Mouse (Mus musculus) monocyte, adult 2 months (primary cell): ENCODE data around the gene Tspan14.

ENCODE experiments used
- DNase-seq, 2 experiments: peaks; one replicate each; pipeline ENCODE4 v3.0.0; 2022; ENCODE audit warnings: low spot score in 2 of 2, low read depth in 1 of 2

The Tspan14 gene

DNA sequence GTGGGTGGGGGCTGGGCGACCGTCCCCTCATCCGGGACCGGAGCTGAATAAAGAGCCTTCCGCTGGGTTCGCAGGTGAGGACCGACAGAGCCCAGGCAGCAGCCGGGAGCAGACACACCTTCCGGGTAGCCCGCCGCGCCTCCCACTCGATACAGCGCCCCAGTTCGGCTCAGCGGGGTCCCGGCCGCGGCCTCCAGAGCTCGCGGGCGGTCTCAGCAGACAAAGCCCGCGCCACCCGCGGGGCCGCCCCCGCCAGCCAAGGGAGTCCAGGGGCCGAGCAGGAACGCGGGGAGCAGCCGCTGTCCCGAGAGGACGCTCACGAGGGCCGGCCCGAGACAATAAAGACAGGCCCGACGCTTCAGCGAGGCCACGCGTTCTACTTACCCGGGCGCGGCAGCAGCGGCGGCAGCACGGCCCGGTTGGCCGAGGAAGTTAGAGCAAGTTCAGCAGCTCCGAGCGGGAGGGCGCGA is at the start of gene Tspan14:
Gene Tspan14 (minus strand): TSS at position 416 of the 470 bp plus-strand sequence.
- no peak for DNase-seq

DNA sequence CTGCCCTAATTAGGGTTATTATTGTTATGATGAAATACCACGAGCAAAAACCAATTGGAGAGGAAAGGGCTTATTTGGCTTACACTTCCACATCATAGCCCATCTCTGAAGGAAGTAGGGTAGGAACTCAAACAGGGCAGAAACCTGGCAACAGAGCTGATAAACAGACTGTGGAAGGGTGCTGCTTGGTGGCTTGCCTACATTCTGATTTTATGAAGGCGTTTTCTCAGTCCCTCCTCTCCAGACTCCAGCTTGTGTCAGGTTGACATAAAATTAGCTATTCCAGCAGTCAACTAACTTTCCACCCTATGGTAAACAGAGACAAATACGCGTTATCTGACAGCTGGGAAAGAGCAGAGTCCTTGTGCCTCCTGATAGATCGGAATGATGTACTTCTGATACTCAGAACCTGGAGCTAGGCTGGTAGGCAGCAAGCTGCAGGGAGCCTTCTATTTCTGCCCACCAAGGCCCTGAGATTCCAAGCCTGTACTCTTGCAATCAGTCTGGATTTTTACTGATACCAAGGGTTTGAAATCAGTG is 48.2 kb upstream of the Tspan14 start:
- no peak for DNase-seq

GRCm38 (mm10) chr14:41013630-41014613 is 47.3 kb upstream of the Tspan14 start, which contains the start of gene Fam213a:
TSS of gene Fam213a (minus strand) at chr14:41013788.
- DNase-seq: peak; percentile 31 to 65

- DNase-seq: no peak
Measured at GRCm38 (mm10) chr14:41013143-41013542, 46.5 kb upstream of the Tspan14 start.

- no peak for DNase-seq
Measured at GRCm38 (mm10) chr14:41011916-41012315, 45.3 kb upstream of the Tspan14 start.

DNA sequence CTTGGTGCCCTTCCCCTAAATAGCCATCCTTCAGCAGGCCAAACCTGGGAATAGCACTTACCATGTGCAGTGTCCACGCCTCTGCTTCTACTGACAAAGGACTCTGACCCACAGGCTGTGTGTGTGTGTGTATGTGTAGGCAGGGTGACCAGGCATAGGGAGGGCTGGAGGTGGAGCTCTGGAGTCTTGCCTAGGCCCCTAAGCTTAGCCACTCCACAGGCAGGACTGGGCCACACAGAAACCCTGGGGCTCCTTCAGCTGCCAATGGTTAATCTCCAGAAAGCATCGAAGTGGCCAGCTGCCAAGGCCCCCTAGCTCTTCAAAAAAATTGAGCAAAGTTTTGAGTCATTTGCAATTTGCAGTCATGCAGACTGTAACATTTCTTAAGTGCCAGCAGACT is 41.5 kb upstream of the Tspan14 start:
- DNase-seq: no peak

- no peak for DNase-seq
Measured at GRCm38 (mm10) chr14:41007641-41008040, 41.0 kb upstream of the Tspan14 start.

- DNase-seq: no peak
Measured at GRCm38 (mm10) chr14:41006899-41007298, 40.3 kb upstream of the Tspan14 start.

GRCm38 (mm10) chr14:41006263-41006662 is 39.7 kb upstream of the Tspan14 start:
- no peak for DNase-seq

DNA sequence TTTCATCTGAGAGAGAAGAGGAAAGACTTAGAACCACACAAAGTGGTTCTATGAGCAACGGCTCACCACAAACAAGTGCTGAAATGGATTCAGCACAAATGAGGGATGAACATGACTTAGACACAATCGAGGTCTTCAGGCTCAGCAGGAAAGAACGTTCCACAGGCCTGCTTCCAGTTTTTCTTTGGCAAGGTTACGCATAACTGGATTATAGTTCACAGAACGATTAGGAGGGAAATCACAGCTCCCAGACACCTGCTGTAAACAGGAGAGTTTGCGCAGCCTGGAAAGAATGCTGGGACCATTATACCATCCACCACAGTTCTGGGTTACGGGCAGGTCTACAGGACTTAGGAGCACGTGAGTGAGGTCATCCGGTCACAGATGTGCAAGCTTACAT is 39.1 kb upstream of the Tspan14 start:
- no peak for DNase-seq

DNA sequence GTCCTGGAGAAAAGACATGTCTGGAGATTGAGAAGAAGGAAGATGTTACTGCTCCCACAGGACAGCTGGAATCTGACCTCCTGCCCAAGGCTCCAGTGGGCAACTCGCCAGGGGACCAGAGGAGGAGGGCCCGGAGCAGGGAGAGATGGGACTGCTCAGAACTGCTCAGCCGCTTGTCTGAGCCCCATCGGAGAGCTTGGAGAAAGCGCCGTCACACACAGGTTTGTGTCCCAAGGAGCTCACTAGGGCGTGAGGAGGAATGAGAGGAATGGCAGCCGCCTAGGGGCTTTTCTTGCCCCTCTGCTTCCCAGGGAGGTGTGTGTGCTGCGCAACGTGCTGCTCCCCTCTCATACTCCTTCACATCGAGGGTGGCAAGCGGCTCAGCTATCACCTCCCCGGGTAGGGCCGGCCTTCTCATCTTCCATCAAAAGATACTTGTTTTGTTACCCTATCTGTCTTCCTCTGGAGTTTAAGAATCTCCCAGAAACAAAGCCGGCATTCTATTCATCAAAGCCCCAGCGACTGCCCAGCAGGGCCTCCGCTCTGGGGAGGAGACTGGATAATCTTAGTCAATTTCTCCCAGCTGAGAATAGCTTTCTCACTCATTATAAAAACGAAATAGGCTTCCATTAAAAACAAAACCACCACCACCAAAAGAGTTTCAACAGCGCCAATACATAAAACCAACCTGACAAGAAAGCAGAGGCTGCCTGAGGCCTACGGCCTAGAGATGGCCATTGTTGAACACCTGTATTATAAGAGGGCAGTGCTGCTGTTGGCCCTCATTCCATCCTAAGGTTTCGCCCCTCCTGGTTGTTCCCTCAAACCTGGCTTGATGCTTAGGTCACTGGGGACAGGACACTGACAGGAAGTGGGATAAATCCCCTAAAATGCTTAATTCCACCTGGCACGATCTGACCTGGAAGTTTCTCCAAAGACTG is 37.9 kb upstream of the Tspan14 start:
- DNase-seq: no peak

DNA sequence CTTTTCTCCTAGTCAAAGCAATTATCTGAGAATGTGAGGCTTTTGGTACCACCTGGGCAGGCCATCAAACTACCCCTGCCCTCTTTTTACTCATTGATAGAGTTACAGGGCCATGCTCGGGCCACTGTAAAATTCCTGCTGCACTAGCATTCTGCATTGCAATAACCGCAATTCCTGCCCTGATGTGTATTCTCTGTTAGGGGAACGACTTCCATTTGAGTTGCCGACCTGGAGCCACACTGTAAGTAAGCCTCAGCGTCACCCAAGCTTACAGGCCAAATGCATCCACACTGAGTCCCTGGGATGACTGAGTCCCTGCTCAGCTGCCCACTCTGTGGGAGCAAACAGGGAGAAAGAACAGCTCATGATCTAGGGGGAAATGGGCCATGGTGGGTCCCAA is 35.0 kb upstream of the Tspan14 start:
- DNase-seq: no peak

DNA sequence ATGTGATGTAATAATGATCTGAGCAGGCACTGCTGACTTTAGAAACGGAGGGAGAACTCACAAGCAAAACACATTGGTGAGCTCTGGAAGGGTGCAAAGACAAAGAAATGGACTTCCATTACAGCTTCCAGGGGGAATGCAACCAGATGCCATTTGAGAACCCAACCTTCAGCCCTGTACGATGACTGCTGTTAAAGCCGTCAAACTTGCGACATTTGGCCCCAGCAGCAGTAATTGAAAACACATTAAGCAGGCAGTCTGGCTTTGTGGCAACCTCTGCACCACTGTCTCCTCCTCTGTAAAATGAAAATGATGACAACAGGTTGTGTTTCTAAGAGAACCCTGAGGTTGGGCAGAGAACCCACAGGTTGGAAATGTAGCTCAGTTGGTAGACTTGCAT is 34.2 kb upstream of the Tspan14 start:
- no peak for DNase-seq

DNA sequence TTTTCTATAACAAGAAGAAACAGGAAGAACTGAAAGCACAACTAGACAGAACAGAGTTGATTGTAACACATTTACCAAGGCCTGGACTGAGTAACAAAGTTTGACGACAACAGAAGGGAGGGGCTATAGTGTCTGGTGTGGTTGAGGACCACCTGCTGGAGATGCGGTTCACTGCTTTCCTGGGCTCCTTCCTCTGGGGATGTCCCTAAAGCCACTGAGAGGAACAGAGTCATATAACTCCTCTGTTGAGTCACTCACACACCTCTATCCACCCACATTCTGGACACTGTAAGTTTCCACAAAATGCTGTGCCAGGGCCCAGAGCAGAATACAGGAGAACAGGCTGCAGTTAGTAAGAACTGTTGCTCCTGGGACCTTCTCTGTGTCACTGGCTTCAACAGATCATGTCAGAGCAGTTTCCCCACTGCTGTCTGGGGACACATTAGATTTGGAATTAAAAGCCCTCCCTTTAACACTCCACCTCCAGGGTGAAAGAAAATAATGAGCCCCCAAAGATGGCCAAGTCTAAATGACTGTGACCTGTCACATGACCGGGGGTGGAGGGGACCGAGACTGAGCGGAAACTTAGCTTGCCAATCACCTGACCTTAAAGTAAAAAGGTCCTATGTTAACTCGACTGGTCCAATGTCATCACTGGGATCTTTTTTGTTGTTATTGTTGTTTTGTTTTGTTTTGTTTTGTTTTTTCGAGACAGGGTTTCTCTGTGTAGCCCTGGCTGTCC is 33.5 kb upstream of the Tspan14 start:
- no peak for DNase-seq

- no peak for DNase-seq
Measured at GRCm38 (mm10) chr14:40996171-40996570, 29.6 kb upstream of the Tspan14 start.

DNA sequence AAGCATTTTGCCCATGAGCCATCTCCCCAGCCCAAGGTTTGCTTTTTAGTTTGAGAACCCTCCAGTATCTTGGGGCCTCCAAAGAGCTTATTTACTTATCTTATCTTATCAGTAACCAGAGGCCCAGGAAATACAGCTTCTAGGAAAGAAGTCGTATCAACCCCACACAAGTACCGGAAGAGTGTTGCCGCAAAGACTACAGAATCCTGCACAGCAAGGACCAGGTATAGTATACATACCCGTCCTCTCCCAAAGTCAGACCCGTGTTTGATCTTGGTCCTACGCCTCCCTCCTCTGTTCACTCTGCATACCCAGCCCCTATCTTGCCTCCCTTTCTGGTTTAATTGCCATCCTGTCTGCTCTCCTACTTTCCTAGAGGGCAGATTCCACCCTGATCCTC is 25.9 kb upstream of the Tspan14 start:
- no peak for DNase-seq

DNA sequence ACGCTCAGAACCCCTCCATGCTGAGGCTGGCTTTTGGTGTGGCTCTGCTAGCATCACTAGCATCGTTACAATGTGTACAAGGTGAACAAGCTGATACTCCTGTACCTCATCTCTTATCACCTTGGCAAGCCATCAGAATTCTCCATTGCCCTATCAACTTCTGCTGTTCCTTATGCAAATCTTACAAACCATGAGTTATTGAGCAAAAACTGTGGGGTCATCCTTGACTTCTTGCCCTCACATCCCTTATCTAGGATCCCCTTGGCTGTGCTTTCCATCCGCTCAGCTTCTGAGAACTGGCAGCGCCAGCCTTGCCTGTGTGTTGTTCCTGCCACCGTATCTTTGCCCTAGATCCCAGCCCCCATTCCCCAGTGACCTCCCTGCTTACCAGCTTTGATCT is 22.2 kb upstream of the Tspan14 start:
- no peak for DNase-seq

GRCm38 (mm10) chr14:40987184-40987583 is 20.6 kb upstream of the Tspan14 start:
- DNase-seq: no peak

- DNase-seq: no peak
Measured at GRCm38 (mm10) chr14:40985635-40986034, 19.0 kb upstream of the Tspan14 start.

DNA sequence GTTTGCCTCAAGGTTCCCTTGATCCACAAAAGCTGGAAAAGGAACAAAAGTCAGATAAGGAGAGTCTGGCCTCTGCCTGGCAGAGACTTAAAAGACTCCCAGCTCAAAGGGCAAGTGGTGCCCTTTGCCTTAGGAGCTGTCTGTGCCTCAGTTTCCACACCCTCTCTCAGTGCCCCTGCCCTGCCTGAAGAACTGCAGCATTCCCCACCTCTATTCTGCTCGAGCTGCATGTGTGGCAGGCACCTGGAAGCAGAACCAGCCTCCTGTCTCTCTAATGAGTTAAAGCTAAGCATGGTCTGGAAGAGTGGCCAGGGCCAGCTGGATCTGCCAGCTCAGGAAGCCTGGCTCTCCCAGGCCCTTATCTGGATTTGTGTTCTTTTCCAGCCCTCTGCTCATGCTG is 13.1 kb upstream of the Tspan14 start:
- DNase-seq: no peak

GRCm38 (mm10) chr14:40979002-40979401 is 12.4 kb upstream of the Tspan14 start:
- no peak for DNase-seq
